Mouse (Mus musculus): ENCODE measurements at regions not wholly inside any gene's neighbourhood (a gene's known extent, or its start where the extent isn't known, plus 50 kb on each side); places are given as distances from the start of the nearest gene placed in this dataset.

DNA sequence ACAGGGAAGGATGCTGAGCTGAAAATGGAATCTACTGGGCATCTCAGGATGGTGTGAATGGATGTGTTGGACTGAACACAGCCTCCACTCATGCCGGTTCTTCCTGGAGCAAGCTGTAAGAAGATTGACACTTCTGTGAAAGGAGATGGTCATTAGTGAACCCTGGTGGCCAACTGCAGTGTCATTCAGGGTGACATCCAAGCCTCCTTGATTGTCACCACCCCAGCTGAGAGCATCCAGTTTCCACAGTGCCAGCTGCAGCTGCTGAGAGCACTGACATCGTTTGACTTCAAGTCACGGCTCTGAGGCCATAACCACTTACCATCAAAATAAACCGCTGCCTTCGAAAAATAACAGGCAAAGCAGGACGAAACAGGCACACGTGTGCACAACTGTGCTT is 121.9 kb upstream of the Agap1 start:
- Histone ChIP-seq H3K36me3 (no peaks in the 10 kb centered on the region), H3K9ac (no peak overlapping the region), H3K4me2 (replicated peaks) (no peak overlapping the region), H3K4me3 (replicated peaks) (no peak overlapping the region), H3K4me1 (no peaks in the 10 kb centered on the region), H3K9me3 (replicated peaks) (no peaks in the 10 kb centered on the region), H3K27ac (replicated peaks) (no peak overlapping the region), H3K27me3 (no peaks in the 10 kb centered on the region)
- 57% methylated on average over 7 of the region's 7 CpGs for WGBS
- no peak for ATAC-seq (ENCODE audit: insufficient number of reproducible peaks, low FRiP score, low TSS enrichment, low read depth)

DNA sequence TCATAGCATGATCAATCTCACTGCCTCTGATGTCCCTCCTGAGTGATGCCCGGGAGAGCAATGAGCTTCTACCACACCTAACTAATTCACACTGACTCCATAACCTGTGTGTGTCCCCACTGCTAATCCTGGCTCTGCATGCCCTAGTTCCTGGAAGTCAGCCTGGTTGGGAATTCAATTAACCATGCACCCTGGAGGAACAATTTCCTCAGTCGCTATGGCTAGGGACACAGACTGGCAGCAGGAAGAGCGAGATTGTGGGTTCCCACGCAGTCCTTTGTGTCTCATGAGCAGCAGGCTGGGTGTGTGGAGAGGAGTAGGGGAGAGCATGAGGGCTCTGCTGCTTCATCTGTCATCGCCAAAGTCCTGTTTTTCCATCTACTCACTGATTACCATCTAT is 116.7 kb upstream of the Agap1 start:
- ATAC-seq (ENCODE audit: insufficient number of reproducible peaks, low FRiP score, low TSS enrichment, low read depth) = no peak
- Histone ChIP-seq H3K36me3 (no peaks in the 10 kb centered on the region), H3K4me2 (replicated peaks) (no peak overlapping the region), H3K9ac (no peak overlapping the region), H3K27ac (replicated peaks) (no peak overlapping the region), H3K27me3 (no peaks in the 10 kb centered on the region), H3K9me3 (replicated peaks) (no peaks in the 10 kb centered on the region), H3K4me1 (no peaks in the 10 kb centered on the region), H3K4me3 (replicated peaks) (no peak overlapping the region)
- 73% methylated on average over 5 of the region's 5 CpGs for WGBS

DNA sequence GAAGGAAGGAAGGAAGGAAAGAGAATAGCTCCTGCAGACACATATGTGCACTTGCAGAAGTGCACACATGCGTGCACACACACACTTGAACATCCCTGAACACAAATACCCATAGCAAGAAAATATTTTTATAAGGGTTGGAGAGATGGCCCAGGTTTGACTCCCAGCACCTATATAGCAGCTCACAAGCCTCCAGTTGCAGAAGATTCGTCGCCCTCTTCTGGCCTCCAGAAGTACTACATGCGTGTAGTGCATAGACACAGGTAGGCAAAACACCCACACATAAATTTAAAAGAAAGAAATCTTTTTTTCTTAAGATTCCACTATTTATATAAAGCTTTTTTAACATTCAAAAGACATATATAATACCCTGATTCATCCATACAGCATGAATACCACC is 111.8 kb upstream of the Agap1 start:
- 46% methylated on average over 4 of the region's 4 CpGs for WGBS
- H3K4me1 ChIP-seq = no peaks in the 10 kb centered on the region
- no peak for ATAC-seq (ENCODE audit: insufficient number of reproducible peaks, low FRiP score, low TSS enrichment, low read depth)

DNA sequence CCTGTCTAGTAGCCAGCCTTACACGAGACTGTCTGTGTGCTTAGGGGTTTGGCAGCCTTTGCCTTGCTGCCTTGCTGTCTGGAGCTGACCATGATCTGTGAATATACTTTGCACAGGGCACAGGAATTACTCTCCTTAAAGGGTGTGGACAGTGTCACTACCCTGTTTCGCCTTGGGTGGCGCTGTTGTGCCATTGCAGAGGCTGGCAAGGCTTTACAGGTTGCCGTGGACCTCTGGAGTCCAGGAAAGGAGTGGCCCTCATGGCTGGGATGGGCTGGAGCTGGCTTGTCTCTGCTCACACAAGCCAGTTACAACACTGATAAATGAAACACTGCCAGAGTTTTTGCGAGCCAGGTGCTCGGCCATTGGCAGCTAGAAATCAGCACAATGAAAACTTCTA is 110.1 kb upstream of the Agap1 start:
- no peak overlapping the region for H3K27ac ChIP-seq (replicated peaks)
- no peak for ATAC-seq (ENCODE audit: insufficient number of reproducible peaks, low FRiP score, low TSS enrichment, low read depth)
- no peaks in the 10 kb centered on the region for H3K36me3 ChIP-seq
- H3K9me3 ChIP-seq (replicated peaks) = no peaks in the 10 kb centered on the region
- H3K9ac ChIP-seq = no peak overlapping the region
- no peaks in the 10 kb centered on the region for H3K4me1 ChIP-seq
- H3K4me3 ChIP-seq (replicated peaks) = no peak overlapping the region
- WGBS = 37% methylated on average over 6 of the region's 6 CpGs
- no peak overlapping the region for H3K4me2 ChIP-seq (replicated peaks)
- H3K27me3 ChIP-seq = no peaks in the 10 kb centered on the region

More for the DNA sequence above, 111.8 kb upstream of the Agap1 start:
- Histone ChIP-seq H3K27ac (replicated peaks) (no peak overlapping the region), H3K36me3 (no peaks in the 10 kb centered on the region), H3K4me2 (replicated peaks) (no peak overlapping the region), H3K27me3 (no peaks in the 10 kb centered on the region), H3K9me3 (replicated peaks) (no peaks in the 10 kb centered on the region), H3K9ac (no peak overlapping the region), H3K4me3 (replicated peaks) (no peak overlapping the region)

DNA sequence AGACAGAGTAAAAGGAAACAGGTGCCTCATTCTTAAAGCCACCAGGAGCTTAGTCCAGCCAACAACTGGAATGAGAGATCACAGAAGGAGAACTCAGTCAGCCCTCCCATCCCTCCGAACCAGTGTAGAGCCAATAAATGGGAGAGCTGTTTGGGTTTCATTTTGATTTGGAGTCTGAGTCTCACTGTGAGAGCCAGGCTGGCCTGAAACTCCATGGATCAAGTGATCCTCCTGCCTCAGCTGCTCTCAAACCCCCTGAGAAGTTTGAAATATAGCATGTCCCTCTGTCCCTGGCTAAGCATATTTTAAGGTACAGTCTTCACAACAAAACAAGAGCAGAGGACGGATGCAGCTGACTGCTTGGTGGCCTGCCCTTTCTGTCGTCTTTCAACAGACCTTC is 107.3 kb upstream of the Agap1 start:
- H3K4me2 ChIP-seq (replicated peaks) = no peak overlapping the region
- H3K27me3 ChIP-seq = no peaks in the 10 kb centered on the region
- H3K9ac ChIP-seq = no peak overlapping the region
- H3K4me1 ChIP-seq = no peaks in the 10 kb centered on the region
- no peak overlapping the region for H3K27ac ChIP-seq (replicated peaks)
- H3K36me3 ChIP-seq = no peaks in the 10 kb centered on the region
- H3K4me3 ChIP-seq (replicated peaks) = no peak overlapping the region
- 65% methylated on average over 3 of the region's 3 CpGs for WGBS
- no peaks in the 10 kb centered on the region for H3K9me3 ChIP-seq (replicated peaks)
- no peak for ATAC-seq (ENCODE audit: insufficient number of reproducible peaks, low FRiP score, low TSS enrichment, low read depth)

DNA sequence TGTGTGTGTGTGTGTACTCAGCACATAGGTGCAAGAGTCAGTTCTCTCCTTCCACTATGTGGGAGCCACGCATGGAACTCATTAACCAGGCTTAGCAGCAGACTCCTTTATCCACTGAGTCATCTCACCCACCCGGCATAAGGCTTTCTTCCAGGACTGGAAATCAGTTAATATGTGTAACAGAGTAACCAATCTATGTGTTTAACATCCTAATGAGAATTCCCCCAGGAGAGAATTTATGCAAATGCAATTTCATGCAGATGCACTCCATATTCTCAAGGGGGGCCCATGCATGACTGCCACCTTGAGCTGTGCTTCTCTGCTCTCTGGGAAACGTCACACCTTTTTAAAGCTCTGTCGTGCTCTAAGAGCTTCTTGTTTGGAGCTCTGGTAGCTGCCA is 101.7 kb upstream of the Agap1 start:
- 30% methylated on average over 4 of the region's 4 CpGs for WGBS
- Histone ChIP-seq H3K9ac (no peak overlapping the region), H3K9me3 (replicated peaks) (no peaks in the 10 kb centered on the region), H3K4me1 (no peaks in the 10 kb centered on the region), H3K4me3 (replicated peaks) (no peak overlapping the region), H3K36me3 (no peaks in the 10 kb centered on the region), H3K27me3 (no peaks in the 10 kb centered on the region), H3K4me2 (replicated peaks) (no peak overlapping the region), H3K27ac (replicated peaks) (no peak overlapping the region)
- no peak for ATAC-seq (ENCODE audit: insufficient number of reproducible peaks, low FRiP score, low TSS enrichment, low read depth)

DNA sequence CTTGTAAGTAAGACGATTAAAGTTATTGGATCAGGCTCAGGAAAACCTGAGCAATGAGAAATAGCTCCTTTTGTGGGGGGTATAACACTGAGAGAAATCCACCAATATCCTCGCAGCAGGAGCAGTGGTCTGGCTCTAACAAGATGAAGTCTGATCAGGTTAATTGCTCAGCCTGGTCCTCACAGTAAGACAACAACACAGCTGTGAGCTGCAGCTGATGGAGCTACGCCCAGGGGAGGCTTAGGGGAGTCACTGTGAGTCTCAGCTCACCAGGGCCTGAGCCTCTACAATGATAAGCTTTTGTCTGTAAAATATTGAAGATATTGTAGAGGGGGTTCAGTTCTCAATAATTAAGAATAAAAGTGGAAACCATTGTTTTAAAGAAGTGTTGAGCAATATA is 95.3 kb upstream of the Agap1 start:
- no peaks in the 10 kb centered on the region for H3K36me3 ChIP-seq
- H3K4me2 ChIP-seq (replicated peaks) = no peak overlapping the region
- no peaks in the 10 kb centered on the region for H3K27me3 ChIP-seq
- no peak for ATAC-seq (ENCODE audit: insufficient number of reproducible peaks, low FRiP score, low TSS enrichment, low read depth)
- WGBS = 59% methylated on average over 3 of the region's 3 CpGs
- no peaks in the 10 kb centered on the region for H3K9me3 ChIP-seq (replicated peaks)
- H3K4me1 ChIP-seq = no peaks in the 10 kb centered on the region
- H3K9ac ChIP-seq = no peak overlapping the region
- no peak overlapping the region for H3K27ac ChIP-seq (replicated peaks)
- H3K4me3 ChIP-seq (replicated peaks) = no peak overlapping the region

DNA sequence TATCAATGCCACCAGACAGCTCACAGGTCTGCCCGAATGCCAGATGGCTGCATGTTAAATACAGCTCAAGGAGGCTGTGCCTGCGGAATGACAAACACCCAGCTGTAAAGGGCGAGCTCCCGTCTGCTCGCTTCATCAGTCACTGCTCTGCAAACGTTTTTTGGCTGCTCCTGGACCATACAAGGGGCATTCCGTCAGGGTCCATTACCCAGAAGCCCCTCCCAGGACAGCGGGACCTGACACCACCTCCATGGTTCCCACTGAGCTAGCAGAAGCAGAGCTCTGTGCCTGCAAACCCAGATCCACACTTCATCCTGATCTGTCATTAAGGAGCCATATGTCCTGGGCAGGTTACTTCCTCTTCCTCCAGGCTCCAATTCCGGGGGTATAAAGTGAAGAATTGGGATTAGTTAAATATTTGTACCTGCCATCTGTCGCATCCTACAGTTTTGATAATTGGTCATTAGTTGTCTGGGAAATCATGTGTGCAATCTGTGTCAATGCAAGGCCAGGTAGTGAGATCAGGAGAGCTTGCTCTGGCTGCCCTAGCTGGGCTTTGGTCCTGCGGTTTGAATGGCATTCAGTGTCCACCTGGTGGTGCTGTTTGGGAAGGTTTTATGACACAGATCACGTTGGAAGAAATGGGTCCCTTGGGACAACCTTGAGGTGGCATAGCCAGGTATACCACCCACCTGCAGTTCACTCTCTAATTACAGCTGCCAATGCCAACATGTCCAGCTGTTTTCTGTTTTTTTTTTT is 89.9 kb upstream of the Agap1 start:
- no peaks in the 10 kb centered on the region for H3K9me3 ChIP-seq (replicated peaks)
- no peak overlapping the region for H3K27ac ChIP-seq (replicated peaks)
- H3K27me3 ChIP-seq = no peaks in the 10 kb centered on the region
- no peak overlapping the region for H3K4me2 ChIP-seq (replicated peaks)
- H3K4me3 ChIP-seq (replicated peaks) = no peak overlapping the region
- no peak for ATAC-seq (ENCODE audit: insufficient number of reproducible peaks, low FRiP score, low TSS enrichment, low read depth)
- H3K4me1 ChIP-seq = peaks cover 10% of the 10 kb centered on the region
- 69% methylated on average over 12 of the region's 12 CpGs for WGBS
- no peaks in the 10 kb centered on the region for H3K36me3 ChIP-seq
- no peak overlapping the region for H3K9ac ChIP-seq

DNA sequence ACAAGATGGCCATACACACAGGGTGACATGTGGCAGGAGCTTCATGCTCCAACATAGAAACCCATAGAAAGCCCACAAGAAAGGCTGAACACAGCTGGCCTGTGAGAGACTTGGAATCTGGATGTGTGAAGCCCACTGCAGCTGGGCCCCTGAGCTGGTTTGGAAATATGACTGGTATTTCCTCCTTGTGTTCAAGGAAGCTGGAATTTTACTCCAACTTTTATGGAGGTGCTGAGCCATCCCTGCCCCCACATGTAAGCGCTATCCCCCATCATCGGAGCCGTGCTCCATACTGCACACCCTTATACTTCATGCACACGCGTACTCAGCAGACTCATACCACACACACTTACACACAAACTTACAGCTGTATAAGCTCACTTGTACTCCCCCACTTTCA is 87.7 kb upstream of the Agap1 start:
- no peak overlapping the region for H3K4me2 ChIP-seq (replicated peaks)
- peaks cover 10% of the 10 kb centered on the region for H3K4me1 ChIP-seq
- ATAC-seq (ENCODE audit: insufficient number of reproducible peaks, low FRiP score, low TSS enrichment, low read depth) = no peak
- WGBS = 70% methylated on average over 5 of the region's 5 CpGs
- no peaks in the 10 kb centered on the region for H3K9me3 ChIP-seq (replicated peaks)
- peak overlapping the region; percentile 58; the same call in 1 of the 2 replicates for H3K27ac ChIP-seq (replicated peaks)
- H3K9ac ChIP-seq = no peak overlapping the region
- no peaks in the 10 kb centered on the region for H3K27me3 ChIP-seq
- no peak overlapping the region for H3K4me3 ChIP-seq (replicated peaks)
- no peaks in the 10 kb centered on the region for H3K36me3 ChIP-seq

DNA sequence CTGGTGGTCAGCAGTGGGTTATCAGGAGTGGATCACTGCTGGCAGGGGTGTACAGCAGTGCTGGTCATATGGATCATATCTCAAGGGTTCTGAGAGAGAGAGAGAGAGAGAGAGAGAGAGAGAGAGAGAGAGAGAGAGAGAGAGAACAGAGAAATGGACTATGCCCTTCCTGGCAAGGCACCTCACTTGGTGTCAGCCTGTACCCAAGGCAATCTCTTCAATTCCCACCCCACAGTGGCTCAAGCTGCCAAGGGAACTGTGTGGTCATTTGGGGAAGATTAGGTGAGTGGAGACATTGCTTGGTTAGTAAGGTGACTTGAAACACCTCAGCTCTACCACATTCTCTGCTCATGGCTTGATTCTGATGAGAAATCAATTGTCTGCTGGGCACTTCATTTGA is 80.8 kb upstream of the Agap1 start:
- Histone ChIP-seq H3K9ac (no peak overlapping the region), H3K36me3 (no peaks in the 10 kb centered on the region), H3K4me3 (replicated peaks) (no peak overlapping the region), H3K4me1 (no peaks in the 10 kb centered on the region), H3K4me2 (replicated peaks) (no peak overlapping the region), H3K27me3 (no peaks in the 10 kb centered on the region), H3K9me3 (replicated peaks) (no peaks in the 10 kb centered on the region), H3K27ac (replicated peaks) (no peak overlapping the region)
- ATAC-seq (ENCODE audit: insufficient number of reproducible peaks, low FRiP score, low TSS enrichment, low read depth) = no peak

DNA sequence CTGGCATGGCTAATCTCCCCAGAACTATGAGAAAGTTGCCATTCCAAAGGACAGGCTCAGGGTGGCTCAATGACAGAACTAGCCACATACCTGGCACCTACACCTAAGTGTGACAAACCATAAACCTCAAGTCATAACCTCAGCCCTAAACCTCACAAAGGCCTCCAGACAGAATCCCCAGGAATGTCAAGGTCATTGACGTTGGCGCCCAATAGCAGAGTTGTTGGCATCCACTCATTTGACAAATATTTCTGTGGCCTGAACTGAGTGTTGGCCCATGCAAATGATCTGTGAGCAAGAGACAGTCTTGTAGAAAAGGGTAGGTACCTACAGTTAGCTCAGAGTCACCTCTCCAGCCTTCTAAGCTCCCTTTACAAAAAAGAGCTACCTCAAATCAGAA is 80.3 kb upstream of the Agap1 start:
- whole genome bisulfite sequencing = 90% methylated on average over 2 of the region's 2 CpGs
- no peaks in the 10 kb centered on the region for H3K27me3 ChIP-seq

DNA sequence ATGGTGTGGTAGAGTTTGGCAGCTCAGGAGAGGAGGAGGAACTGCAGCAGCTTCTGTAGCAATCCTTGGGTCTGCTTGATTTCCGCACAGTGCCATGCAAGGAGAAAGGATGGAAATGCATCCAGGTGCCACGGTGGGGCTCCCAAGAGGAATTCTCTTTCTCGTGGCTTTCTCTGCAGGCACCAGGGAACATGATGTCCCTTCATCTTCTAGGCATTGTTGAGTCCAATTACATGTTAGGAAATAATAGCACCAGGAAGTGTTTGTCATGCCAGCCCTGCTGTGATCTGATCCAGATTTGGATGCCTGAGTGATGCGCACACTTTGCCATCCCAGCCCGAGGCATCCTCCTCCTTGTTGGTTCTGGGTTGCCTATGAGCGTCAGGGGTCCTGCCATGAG is 72.6 kb upstream of the Agap1 start:
- 54% methylated on average over 6 of the region's 6 CpGs for WGBS
- H3K4me1 ChIP-seq = no peaks in the 10 kb centered on the region
- no peak overlapping the region for H3K9ac ChIP-seq
- no peaks in the 10 kb centered on the region for H3K36me3 ChIP-seq
- H3K27me3 ChIP-seq = no peaks in the 10 kb centered on the region
- H3K27ac ChIP-seq (replicated peaks) = no peak overlapping the region
- ATAC-seq (ENCODE audit: insufficient number of reproducible peaks, low FRiP score, low TSS enrichment, low read depth) = no peak
- no peak overlapping the region for H3K4me3 ChIP-seq (replicated peaks)
- no peak overlapping the region for H3K4me2 ChIP-seq (replicated peaks)
- H3K9me3 ChIP-seq (replicated peaks) = no peaks in the 10 kb centered on the region

More for the DNA sequence above, 80.3 kb upstream of the Agap1 start:
- Histone ChIP-seq H3K27ac (replicated peaks) (no peak overlapping the region), H3K9me3 (replicated peaks) (no peaks in the 10 kb centered on the region), H3K4me3 (replicated peaks) (no peak overlapping the region), H3K36me3 (no peaks in the 10 kb centered on the region), H3K9ac (no peak overlapping the region), H3K4me1 (no peaks in the 10 kb centered on the region), H3K4me2 (replicated peaks) (no peak overlapping the region)
- no peak for ATAC-seq (ENCODE audit: insufficient number of reproducible peaks, low FRiP score, low TSS enrichment, low read depth)
